Mouse (Mus musculus) adrenal gland, adult (tissue): ENCODE measurements around the gene B3gnt7.

Source experiments
- DNase-seq, 2 experiments: peaks; one replicate each; pipeline ENCODE4 v3.0.0; 2022 to 2023; ENCODE audit warnings: low spot score in 1 of 2; ENCODE audit not compliant: inconsistent age in 2 of 2

The B3gnt7 gene

DNA sequence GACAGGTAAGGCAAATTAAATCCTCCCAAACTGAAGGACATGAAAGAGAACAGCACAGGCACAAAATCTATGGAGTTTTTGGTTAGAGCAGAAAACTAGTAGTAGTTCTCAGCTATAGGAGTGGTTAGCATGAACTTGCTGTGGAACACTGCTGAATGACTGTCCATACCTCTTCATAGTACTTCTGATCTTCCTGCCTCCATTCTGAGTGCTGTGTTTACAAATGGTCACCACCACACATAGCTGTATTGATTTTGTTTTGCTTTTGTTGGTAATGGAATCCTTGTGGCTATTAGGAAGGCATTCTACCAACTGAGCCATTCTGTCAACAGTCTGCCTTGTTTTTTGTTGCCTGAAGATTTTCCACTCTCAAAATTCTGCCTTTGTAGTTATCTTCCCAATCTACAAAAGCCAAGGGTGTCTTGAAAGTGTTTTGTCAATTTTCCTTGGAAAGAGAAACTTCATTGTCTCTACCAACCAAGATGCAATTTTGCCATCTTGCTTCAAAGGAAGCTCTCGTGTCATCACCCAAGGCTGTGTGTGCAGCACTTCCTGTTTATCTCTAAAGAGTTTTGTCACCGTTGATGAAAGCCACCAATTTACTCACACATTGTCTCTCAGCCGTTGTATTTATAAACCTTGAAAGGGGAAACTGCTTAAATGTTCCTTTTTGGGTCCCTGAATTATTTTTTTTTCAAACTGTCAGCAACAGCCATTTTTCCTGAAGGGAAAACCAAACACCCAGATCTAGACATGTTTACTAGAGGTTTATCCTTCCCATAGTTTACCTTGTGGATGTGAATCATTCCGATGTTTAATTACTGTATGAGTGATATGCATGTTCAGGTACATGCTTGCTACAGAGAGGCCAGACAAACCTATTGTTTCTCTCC is 41.6 kb downstream of the B3gnt7 start:
- DNase-seq: no peak

DNA sequence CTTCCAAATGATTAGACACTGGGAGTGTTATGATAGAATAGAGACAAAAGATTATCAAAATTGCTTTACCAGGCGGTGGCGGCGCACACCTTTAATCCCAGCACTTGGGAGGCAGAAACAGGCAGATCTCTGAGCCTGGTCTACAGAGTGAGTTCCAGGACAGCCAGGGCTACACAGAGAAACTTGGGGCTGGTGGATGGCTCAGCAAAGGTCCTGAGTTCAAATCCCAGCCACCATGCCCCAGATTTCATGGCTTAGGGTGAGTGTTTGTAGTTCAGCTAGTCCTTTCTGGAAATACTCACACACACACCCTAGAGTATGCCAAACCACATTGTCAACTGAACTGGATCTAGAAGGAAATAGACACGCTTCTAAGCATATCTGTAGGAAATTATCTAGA is 42.4 kb downstream of the B3gnt7 start:
- no peak for DNase-seq

DNA sequence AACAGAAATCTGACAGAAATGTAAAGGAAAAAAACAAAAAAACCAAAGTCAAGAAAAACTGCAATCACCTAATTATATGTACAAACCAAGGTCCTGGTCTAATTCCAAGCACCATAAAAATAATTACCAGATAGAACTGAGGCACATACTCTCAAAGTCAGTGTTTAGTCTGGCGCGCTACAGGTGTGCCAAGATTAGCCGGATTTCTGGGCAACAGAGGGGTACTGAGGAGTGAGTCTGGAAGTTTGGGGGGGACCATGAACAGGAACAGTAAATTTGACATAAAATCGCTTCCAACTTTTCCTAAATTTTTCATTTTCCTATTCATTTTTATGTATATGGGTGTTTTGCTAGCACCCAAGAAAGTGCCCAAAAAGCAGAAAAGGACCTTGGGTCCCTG is 43.3 kb downstream of the B3gnt7 start:
- DNase-seq: no peak

DNA sequence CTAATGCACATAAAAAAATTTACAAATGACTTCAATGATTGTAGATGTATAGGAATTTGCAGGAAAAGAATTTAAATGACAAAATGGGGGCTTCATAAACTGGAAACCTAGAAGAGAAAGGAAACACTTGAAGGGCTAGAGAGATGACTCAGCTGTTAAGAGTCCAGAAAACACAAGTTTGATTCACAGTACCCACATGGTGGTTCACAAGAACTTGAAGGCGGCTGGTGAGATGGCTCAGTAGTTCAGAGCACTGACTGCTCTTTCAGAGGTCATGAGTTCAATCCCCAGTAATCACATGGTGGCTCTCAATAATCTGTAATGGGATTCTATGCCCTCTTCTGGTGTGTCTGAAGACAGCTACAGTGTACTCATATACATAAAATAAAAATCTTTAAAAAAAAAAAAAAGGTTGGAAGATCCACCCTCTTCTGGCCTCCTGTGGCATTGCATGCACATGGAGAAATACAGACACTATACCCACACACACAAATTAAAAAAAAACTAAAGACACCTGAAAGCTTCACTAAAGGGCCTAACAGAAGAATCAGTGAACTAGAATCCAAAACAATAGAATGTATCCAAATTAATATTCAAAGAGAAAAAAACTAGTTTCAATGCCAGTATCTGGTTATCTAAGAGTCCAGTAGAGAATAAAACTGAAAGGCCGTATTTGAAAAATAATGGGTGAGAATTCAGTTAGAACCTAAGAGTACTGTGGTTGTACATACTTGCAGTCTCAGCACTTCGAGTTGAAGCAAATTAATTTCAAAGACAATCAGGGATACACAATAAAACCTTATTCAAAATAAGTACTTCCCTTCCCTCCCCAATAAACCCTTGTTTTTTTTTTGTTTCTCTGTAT is 44.5 kb downstream of the B3gnt7 start:
- DNase-seq: no peak

DNA sequence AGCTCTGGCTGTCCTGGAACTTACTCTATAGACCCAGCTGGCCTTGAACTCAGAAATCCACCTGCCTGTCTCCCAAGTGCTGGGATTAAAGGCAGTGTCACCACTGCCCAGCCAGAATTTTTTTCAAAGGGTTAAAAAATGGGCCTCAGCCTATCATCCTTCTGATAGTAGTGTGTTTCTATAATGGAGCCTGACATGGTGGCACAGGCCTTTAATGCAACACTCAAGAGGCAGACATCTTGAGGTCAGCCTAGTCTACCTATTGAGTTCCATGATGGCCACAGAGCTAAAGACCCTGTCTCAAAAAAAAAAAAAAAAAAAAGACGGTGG is 45.0 kb downstream of the B3gnt7 start:
- DNase-seq: no peak

DNA sequence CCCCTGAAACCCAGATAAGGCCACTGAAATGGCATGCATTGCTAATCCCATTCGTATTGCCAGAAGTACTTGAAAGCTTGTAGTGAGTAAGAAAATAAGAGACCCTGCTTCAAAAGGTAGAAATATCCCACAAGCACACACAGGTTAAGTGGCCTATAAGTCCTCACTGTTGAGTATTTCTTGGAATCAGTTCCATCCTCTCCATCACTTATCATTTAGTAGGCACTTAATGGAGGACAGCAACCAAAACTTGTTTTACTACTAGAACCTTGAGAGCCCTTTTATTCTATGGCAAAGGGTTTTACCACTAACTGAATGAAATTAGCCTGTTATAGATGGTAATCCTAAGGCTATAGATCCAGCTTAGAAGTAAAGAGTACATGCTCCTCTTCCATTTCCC is 45.5 kb downstream of the B3gnt7 start:
- no peak for DNase-seq

DNA sequence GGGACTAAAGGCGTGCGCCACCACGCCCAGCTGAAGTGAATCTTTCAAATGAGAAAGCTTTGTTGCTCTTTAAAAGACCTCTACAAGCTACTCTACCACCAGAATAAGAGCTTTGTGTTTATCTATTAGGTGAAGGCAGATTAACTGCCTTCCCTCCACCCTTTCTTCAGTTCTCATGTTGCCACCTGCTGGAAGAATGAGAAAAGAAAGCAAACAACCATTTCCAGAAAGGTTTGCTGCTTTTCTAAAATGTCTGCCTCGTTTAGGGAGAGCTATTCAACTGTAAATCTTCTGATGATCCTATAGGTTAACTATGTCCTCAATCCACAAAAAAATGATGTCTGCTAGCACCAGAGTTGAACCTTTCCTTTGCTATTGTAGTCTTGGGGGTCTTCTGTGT is 46.2 kb downstream of the B3gnt7 start:
- no peak for DNase-seq

DNA sequence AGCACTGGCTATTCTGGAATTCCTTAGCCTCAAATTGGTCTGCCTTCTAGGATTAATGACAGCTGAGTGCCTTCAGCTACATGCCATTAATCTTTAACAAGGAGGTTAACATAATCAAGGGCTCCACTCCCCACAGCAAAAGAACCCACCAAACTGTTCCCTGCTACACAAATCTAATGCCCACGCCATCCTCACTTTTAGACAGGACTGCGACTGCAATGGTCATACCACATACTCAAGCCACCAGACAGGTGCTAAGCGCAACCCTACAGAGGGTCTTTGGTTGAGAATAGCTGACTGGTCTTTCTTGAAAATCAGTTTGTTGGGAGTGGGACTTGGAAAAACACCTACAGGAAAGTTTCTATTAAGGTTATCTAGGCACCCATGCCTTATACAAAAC is 46.6 kb downstream of the B3gnt7 start:
- no peak for DNase-seq

DNA sequence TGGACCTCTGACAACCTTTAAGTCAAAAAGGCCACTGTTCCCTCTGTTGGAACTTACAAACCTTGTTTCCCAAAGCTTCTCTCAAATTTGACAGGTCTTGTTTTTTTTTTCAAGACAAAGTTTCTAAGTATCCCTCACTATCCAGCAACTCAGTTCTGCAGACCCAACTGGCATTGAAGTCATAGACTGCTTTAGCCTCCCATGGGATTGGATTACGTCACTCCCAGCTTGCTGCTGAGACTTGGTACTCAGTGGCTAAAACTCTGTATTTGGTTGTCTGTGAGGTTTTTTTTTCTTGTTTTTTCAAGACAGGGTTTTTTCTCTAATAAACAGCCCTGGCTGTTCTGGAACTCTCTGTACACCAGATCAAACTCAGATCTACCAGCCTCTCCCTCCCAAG is 47.1 kb downstream of the B3gnt7 start:
- DNase-seq: peak in 1 of 2 experiments; percentile 29

DNA sequence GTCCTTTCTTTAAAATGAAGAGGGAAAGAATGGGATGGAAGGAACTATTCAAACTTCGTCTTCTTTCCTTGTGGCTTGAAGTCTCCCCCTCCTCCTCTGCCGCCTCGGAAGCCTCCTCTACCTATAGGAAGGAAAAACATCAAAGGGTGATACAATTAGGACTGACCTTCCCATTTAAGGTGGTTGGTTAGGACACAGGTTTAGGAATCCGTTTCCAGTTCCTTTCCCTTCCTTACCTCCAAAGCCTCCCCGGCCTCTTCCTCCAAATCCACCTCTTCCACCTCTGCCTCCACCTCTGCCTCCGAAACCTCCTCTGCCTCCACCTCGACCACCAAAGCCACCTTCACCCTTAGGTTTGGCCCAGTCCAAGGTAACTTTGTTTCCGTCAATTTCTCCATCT is 47.9 kb downstream of the B3gnt7 start:
- DNase-seq: no peak

DNA sequence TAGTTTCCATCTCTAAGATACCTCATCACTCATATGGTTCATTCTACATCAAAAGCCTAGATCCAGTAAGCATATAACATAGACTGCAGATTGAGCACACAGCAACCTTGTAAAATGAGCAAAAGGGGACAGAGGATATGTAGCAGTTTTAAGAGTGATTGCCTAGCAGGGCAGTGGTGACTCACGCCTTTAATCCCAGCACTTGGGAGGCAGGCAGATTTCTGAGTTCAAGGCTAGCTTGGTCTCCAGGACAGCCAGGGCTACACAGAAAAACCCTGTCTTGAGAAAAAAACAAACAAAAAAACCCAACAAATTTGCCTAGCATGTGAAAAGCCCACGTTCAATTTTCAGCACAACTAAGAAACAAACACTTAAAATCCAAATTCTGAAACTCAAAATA is 51.6 kb downstream of the B3gnt7 start:
- peak; percentile 37 to 73 for DNase-seq
